Mouse (Mus musculus): ENCODE measurements around the gene Asnsd1. TPM values are rescaled to one million over a fixed set of nuclear protein-coding genes. Genes with fewer than 3 reads are reported as not detected.
"Not testable (repeated sequence)": the region's sequence is repeated elsewhere in the genome, so short reads cannot be mapped to it uniquely, and the experiment has no call there.

The Asnsd1 gene
- 57.7 and 59.0 TPM in 2 replicates for polyA plus RNA-seq (2015; fragmentation: Nextera tagmentation; extraction: Ambion mirVana)

DNA sequence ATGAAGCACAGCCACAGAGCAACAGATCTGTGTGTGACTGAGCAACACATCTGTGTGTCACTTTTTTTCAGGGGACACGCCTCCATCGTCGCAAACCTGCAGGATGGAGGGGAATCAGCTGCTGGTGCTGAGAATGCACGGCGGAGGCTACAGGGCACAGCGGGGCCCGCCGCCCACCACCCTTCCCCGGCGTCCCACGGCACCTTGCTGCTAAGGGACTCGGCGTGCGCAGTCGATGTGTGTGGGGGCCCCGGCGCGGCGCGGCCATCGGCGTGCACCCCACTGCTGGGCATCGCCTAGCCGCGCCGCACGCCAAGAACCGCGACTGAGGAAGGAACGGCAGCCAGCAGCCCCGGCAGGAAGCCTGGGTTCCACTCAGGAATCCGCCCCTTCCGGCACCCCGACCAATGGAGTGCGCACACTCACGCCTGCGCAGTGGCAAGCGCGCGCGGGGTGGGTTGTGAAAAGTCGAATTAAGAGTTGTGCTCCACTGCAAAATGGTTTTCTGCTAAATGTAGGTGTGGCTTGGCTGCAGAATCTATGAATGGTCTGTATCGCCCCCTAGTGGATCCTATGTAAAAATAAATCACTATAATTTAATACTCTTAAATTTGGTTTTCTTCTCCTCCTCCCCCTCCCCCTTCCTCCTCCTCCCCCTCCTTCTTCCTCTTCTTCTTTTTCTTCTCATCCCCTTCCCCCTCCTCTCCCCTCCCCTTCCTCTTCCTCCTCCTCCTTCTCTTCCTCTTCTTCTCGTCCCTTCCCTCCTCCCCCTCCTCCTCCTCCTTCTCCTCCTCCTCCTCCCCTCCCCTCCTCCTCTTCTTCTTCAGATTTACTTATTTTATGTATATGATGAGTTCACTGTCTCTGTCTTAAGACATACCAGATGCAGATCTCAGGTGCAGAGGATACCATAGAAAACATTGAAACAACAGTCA lies at the start of gene Asnsd1, which contains the start of the genes Asdurf and Gm28551:
Gene Asnsd1 (minus strand): TSS at position 426 of the 935 bp plus-strand sequence.
Gene Asdurf (minus strand): TSS at position 293 of the 935 bp plus-strand sequence.
Gene Gm28551 (minus strand): TSS at position 341 of the 935 bp plus-strand sequence.
- H3K27me3 ChIP-seq = no peaks in the 10 kb centered on the region
- H3K9ac ChIP-seq (replicated peaks) = peak within 1 kb of the TSS; percentile 96
- H3K9me3 ChIP-seq = peaks cover 6% of the 10 kb centered on the region; the same call in 1 of the 2 replicates
- H3K27ac ChIP-seq (replicated peaks) = peak within 1 kb of the TSS; percentile 88
- peaks cover 9% of the 10 kb centered on the region for H3K4me1 ChIP-seq
- peak; percentile 100 for ATAC-seq (replicated peaks)
- under 1% methylated on average over 43 of the region's 44 CpGs for WGBS
- H3K4me3 ChIP-seq = peak within 1 kb of the TSS; percentile 88
- peak within 1 kb of the TSS; percentile 54 for H3K4me2 ChIP-seq (replicated peaks)
- peaks cover 17% of the 10 kb centered on the region for H3K36me3 ChIP-seq

DNA sequence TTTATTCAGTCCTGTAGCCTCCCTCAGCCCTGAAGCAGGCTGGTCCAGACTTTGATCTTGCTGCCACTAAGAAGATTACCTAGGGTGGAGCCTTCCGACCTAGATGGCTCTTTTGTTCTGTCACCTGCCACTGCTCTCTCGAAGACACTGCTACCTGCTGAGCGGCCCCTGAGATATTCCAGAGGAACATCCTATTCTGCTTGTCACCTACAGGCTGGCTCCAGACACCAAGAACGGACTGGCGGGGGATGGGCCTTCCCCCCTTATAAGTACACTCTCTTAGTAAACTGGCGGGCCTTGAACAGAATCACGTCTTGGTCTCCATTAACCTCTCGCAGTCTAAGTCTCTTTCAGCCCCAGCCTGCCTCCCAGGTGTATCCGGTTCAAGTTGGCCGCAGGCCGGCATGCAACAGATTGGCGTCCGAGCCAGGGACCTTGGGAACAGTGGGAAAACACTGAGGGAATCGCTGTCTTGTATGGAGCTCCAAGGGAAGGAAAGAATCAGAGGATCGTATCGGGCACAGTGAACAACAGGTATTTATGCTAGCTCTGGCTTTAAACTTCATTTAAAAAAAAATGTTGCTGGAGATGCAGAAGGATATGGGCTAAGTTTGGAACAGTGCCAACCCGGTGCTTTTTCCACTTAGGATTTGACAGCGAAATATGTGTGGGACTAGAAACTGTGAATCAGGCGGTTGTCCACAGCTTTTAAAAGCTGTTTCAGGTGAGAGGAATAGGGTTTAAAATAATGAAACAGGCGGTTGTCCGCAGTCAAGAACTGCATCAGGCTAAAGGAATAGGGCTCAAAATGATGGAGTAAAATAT lies 41.6 kb upstream of the Asnsd1 start:
- 32% methylated on average over 21 of the region's 21 CpGs for WGBS
- not testable (repeated sequence) for ATAC-seq (replicated peaks); H3K27me3 ChIP-seq; H3K9me3 ChIP-seq; H3K4me1 ChIP-seq; H3K9ac ChIP-seq (replicated peaks); H3K36me3 ChIP-seq; H3K4me3 ChIP-seq; H3K27ac ChIP-seq (replicated peaks)
- H3K4me2 ChIP-seq (replicated peaks) = 0 out of 2 replicates have a peak overlapping the region, but pooled peaks have one; percentile 9

DNA sequence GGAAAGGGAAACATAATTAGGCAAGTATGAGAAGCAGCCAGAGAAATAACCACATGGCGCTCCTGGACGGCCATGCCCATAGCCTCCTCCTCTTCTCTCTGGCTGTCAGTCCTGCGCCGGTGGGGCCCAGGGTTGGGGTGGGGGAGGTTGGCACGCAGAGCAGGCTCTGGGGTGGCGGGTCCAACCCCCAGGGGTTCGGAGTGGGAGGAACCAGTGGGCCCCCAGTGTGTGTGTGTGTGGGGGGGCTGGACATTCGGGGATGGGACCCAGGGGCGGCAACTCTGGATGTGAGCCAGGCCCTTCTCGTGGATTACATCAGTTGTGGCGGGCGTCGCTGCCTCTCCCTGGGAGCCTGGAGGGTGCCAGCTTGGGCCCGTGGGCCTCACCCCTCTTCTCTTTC lies 36.2 kb upstream of the Asnsd1 start:
- WGBS = 93% methylated on average over 11 of the region's 14 CpGs
- no peak overlapping the region for H3K27ac ChIP-seq (replicated peaks)
- ATAC-seq (replicated peaks) = peak; percentile 65
- H3K4me2 ChIP-seq (replicated peaks) = no peak overlapping the region
- H3K4me3 ChIP-seq = no peak overlapping the region
- no peaks in the 10 kb centered on the region for H3K36me3 ChIP-seq
- H3K9me3 ChIP-seq = no peaks in the 10 kb centered on the region
- H3K4me1 ChIP-seq = no peaks in the 10 kb centered on the region
- H3K27me3 ChIP-seq = no peaks in the 10 kb centered on the region
- no peak overlapping the region for H3K9ac ChIP-seq (replicated peaks)

DNA sequence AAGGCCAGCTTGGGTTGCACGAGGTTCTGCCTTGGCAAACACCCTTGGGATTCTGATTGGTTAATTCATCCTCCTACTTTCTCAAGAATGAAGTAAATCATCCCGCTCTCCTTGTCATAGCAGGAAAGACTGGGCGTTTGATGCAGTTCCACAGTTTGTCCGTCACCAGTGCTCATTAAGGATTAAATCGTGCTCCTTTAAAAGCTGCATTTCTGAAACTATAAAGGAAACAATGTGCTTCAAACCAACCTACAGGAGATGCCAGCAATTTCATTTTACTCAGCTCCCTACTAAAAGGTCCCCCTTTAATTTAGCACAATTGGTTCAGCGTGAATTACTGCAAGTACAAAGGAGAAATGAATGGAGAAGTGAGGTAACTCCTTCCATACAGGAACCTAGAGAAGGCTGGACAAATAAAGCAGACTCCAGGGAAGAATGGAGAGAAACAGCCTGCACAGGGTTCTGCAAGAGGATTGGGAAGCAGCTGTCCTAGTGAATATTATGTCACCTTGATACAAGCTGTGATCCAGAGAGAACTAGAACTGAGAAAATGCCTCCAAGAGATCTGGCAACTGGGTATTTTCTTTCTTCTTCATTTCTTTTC lies 31.6 kb upstream of the Asnsd1 start:
- Histone ChIP-seq H3K4me2 (replicated peaks) (no peak overlapping the region), H3K9ac (replicated peaks) (no peak overlapping the region), H3K27me3 (no peaks in the 10 kb centered on the region), H3K9me3 (no peaks in the 10 kb centered on the region), H3K27ac (replicated peaks) (no peak overlapping the region), H3K4me3 (no peak overlapping the region), H3K36me3 (no peaks in the 10 kb centered on the region), H3K4me1 (no peaks in the 10 kb centered on the region)
- WGBS = 13% methylated on average over 6 of the region's 6 CpGs
- peak; percentile 80 for ATAC-seq (replicated peaks)

DNA sequence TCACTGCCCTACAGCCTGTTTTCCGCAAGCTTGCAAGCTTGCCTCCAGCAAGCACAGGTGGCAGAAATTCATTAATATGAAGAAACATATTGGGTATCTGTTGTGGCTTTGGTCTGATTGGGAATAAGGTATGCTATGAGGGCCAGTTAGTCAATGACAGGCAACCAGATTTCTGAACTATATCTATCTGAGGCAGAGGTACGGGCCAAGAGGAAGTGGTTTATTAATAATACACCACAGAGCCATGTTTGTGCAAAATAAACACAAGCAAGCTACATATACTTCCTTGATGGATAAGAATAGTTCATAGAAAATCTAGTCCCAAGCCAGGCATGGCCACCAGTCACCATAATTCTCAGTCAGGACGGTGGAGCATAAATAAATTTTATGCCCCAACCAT lies 25.2 kb upstream of the Asnsd1 start:
- Histone ChIP-seq H3K4me3 (no peak overlapping the region), H3K27me3 (no peaks in the 10 kb centered on the region), H3K27ac (replicated peaks) (no peak overlapping the region), H3K36me3 (no peaks in the 10 kb centered on the region), H3K4me1 (no peaks in the 10 kb centered on the region), H3K9me3 (no peaks in the 10 kb centered on the region), H3K4me2 (replicated peaks) (no peak overlapping the region), H3K9ac (replicated peaks) (no peak overlapping the region)
- no peak for ATAC-seq (replicated peaks)
- WGBS = 61% methylated on average over 3 of the region's 3 CpGs

DNA sequence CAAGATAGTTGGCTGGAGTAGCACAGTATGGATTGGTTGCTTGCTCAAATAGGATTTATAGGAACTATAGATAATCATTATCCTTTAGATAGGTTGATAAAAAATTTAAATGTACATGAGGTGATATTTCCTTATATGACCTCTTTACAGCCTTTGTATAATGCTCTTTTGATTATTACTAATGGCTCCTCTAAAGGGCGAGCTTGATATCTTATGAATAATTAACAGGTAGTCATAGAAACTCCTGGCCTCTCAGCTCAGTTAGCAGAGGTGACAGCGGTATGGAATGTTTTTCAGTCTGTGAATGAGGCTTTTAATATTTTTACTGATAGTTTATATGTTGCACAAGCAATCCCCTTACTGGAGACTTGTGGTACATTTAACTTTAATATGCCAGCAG lies 23.4 kb upstream of the Asnsd1 start:
- H3K4me1 ChIP-seq; ATAC-seq (replicated peaks); H3K27ac ChIP-seq (replicated peaks); H3K27me3 ChIP-seq; H3K9me3 ChIP-seq; H3K4me3 ChIP-seq; H3K9ac ChIP-seq (replicated peaks); H3K4me2 ChIP-seq (replicated peaks); H3K36me3 ChIP-seq: not testable (repeated sequence)
- 88% methylated on average over 2 of the region's 2 CpGs for WGBS

DNA sequence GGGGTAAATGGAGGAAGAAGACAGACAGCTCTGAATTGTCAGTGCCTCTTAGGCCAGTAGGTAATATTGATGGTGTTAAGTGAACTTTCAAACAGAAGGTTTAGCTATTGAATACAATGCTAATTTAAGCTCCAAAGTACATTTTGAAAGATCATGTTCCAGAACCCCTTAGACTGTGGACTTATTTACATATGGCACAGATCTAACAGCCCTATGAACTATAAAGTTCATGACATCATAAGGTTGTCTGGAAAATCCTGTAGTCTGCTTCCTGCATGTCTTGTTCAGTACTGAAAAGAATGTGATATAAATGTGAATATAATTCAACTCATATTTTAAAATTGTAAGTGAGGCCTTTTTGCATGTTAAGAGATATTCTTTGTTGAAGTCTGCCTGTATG lies 6.4 kb upstream of the Asnsd1 start:
- Histone ChIP-seq H3K9me3 (peaks cover 5% of the 10 kb centered on the region; the same call in 1 of the 2 replicates), H3K36me3 (no peaks in the 10 kb centered on the region), H3K9ac (replicated peaks) (no peak overlapping the region), H3K4me3 (no peak overlapping the region), H3K4me2 (replicated peaks) (no peak overlapping the region), H3K27me3 (no peaks in the 10 kb centered on the region), H3K4me1 (no peaks in the 10 kb centered on the region), H3K27ac (replicated peaks) (no peak overlapping the region)
- no peak for ATAC-seq (replicated peaks)

DNA sequence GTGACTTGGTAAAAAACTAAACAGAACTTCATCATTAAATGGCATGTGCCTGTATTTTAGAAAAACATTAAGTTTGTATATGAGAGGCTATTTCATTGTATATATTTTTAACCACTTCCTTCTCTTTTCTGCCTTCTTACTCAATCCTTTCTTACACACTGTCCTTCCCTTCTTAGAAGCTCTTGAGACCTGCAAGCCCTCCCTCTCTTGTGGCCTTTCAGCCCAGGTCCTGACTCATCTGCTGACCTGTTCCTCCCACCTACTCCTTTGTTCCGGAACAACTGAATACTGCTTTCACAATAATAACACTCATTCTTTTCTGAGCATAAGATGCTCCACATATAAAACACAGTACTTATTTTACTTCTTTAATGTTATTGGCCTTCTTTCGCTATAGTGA lies 11.5 kb downstream of the Asnsd1 start:
- no peak overlapping the region for H3K4me2 ChIP-seq (replicated peaks)
- no peaks in the 10 kb centered on the region for H3K4me1 ChIP-seq
- H3K4me3 ChIP-seq = no peak overlapping the region
- no peak for ATAC-seq (replicated peaks)
- 0 out of 2 replicates have a peak, but pooled peaks cover 11% of the 10 kb centered on the region for H3K9me3 ChIP-seq
- WGBS = 100% methylated on average over 2 of the region's 2 CpGs
- no peaks in the 10 kb centered on the region for H3K27me3 ChIP-seq
- peaks cover 50% of the 10 kb centered on the region for H3K36me3 ChIP-seq
- H3K27ac ChIP-seq (replicated peaks) = no peak overlapping the region
- H3K9ac ChIP-seq (replicated peaks) = no peak overlapping the region

DNA sequence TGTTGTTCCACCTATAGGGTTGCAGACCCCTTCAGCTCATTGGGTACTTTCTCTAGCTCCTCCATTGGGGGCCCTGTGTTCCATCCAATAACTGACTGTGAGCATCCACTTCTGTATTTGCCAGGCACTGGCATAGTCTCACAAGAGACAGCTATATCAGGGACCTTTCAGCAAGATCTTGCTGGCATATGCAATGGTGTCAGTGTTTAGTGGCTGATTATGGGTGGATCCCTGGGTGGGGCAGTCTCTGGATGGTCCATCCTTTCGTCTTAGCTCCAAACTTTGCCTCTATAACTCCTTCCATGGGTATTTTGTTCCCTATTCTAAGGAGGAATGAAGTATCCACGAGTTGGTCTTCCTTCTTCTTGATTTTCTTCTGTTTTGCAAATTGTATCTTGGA lies 15.1 kb downstream of the Asnsd1 start:
- WGBS = 76% methylated on average over 2 of the region's 2 CpGs
- peaks cover 21% of the 10 kb centered on the region for H3K36me3 ChIP-seq
- H3K27me3 ChIP-seq; H3K4me2 ChIP-seq (replicated peaks); H3K27ac ChIP-seq (replicated peaks); H3K4me3 ChIP-seq; H3K4me1 ChIP-seq; ATAC-seq (replicated peaks); H3K9ac ChIP-seq (replicated peaks): not testable (repeated sequence)
- H3K9me3 ChIP-seq = 0 out of 2 replicates have a peak, but pooled peaks cover 11% of the 10 kb centered on the region

DNA sequence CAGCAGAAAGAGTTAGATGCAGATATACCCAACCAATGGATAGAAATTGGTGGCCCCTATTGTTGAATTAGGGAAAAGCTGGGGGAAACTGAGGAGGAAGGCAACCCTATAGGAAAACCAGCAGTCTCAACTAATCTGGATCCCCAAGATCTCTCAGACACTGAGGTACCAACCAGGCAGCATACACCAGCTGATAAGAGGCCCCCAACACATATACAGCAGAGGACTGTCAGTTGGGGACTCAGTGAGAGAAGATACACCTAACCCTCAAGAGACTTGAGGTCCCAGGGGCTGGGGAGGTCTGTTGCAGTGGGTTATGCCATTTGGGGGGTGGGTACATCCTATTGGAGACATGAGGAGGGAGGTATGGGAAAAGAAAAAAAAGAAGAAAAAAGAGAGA lies 17.1 kb downstream of the Asnsd1 start:
- ATAC-seq (replicated peaks) = no peak
- no peak overlapping the region for H3K4me3 ChIP-seq
- H3K27me3 ChIP-seq = no peaks in the 10 kb centered on the region
- H3K9ac ChIP-seq (replicated peaks) = no peak overlapping the region
- H3K9me3 ChIP-seq = no peaks in the 10 kb centered on the region
- H3K4me1 ChIP-seq = no peaks in the 10 kb centered on the region
- peaks cover 3% of the 10 kb centered on the region; the same call in 1 of the 2 replicates for H3K36me3 ChIP-seq
- no peak overlapping the region for H3K27ac ChIP-seq (replicated peaks)
- no peak overlapping the region for H3K4me2 ChIP-seq (replicated peaks)

DNA sequence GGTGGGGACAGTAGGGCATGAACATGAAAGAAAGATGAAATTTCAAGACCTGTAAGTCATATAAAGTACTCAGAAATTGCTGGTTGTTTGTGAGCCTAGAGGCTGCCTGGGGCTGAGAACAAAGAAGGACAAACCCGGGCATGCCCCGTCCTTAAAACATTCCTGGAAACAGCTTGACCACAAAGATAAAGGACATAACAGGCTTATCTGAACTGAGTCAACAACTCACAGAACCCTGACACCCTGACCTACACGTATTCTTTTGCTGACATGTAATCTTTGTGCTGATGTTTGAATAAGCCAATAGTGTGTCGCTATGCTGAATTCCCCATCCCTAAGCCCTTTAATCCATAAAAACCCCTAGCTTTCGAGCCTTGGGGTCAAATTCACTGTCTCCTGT lies 19.0 kb downstream of the Asnsd1 start:
- not testable (repeated sequence) for H3K4me3 ChIP-seq; H3K9me3 ChIP-seq; H3K4me2 ChIP-seq (replicated peaks); H3K36me3 ChIP-seq; H3K27ac ChIP-seq (replicated peaks); H3K27me3 ChIP-seq; H3K9ac ChIP-seq (replicated peaks); H3K4me1 ChIP-seq; ATAC-seq (replicated peaks)
- 88% methylated on average over 5 of the region's 5 CpGs for WGBS
